Mouse (Mus musculus) Muller cell, postnatal 12 days (primary cell): ENCODE data around the gene Gm17018.

Experiments
- DNase-seq: peaks from one replicate; pipeline ENCODE4 v3.0.0-alpha.2; 2015; ENCODE audit errors: inconsistent ontology term

Gene Gm17018

DNA sequence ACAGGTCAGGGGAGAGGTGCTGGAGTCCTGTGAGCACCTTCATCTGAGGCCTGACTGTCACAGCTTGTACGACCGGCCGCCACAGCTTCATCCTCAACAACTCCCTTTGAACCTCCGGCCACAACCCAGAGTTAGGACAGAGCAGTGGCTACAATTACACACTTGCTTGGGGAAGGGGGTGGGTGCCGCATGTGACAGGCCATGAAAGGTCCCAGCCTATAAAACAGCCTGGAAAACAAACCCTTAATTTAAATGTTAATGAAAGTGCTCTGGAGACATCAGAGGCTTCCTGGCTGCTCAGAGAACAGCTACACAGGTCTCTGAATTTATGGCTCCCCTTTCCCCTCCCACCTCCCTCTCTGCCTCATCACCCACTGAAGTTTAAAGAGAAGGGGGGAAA lies 61.7 kb downstream of the Gm17018 start:
- no peak for DNase-seq

DNA sequence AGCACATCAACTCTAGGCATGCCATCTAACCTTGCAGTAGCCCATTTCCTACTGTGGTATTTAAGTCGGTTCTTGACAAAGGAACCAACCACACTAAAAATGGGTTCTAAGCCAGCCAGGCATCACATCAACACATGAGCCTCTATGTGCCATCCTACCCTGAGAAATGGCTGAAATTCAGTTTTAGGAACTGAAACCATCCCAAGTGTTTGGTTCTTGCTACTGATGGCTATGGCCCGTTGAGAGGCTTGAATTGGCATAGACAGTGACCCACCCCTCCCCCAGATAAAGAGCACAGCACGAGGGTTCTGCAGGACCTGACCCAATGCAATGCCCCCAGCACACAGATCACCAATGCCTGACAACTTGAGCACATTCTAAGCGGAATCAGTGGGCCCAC lies 63.3 kb downstream of the Gm17018 start:
- DNase-seq = no peak

DNA sequence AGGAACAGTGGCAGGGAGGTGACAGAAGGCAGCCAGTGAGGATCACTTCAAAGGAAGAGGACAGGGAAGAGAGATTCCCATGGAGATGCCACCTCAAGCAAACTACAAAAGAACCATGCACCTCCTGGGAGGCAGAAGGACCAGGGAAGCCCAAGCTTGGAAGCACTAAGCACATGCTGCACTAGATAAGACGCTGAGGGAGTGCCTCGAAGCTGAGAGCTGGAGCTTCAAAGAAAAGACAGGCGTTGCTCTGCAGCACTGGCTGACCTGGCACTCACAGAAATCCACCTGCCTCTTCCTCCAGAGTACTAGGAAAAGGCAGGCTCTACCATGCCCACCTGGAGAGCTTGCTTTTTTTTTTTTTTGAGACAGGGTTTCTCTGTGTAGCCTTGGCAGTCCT lies 66.6 kb downstream of the Gm17018 start:
- no peak for DNase-seq

DNA sequence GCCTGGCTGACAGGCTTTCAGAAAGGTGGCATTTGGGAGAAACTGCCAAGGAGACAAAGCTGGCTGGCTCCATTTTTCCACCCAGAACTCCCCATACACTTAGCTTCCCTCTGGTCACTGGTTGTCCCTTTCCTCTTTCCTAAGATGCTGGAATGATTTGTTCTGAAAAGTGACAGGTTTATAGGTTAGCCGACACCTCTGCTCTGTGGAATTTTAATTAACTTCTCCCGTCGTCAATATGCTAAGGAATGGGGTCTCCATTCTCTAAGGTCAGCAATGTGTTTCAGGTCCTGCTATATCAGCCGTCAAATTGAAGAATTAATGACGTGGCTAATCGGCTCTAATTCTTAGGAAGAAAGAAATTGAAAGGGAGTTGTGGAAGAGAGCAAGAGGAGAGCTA lies 68.2 kb downstream of the Gm17018 start:
- no peak for DNase-seq

DNA sequence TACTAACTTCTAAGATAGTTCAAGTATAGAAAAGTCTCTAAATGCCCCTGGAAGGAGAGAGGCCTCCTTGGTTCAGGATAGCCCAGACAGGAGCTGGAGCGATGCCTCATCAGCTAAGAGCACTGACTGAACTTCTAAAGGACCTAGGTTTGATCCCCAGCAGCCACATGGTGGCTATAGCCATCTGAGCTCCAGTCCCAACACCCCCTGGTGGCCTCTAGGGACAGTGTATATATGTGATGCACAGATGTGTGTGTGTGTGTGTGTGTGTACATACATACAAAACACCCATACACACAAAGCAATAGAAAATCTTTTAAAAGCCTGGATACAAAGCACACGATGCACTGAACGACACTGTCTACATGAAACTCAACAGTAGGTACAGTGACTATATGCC lies 68.8 kb downstream of the Gm17018 start:
- DNase-seq = no peak
